8 mouse cellular contexts compared by ENCODE assay signal in the genomic region with DNA sequence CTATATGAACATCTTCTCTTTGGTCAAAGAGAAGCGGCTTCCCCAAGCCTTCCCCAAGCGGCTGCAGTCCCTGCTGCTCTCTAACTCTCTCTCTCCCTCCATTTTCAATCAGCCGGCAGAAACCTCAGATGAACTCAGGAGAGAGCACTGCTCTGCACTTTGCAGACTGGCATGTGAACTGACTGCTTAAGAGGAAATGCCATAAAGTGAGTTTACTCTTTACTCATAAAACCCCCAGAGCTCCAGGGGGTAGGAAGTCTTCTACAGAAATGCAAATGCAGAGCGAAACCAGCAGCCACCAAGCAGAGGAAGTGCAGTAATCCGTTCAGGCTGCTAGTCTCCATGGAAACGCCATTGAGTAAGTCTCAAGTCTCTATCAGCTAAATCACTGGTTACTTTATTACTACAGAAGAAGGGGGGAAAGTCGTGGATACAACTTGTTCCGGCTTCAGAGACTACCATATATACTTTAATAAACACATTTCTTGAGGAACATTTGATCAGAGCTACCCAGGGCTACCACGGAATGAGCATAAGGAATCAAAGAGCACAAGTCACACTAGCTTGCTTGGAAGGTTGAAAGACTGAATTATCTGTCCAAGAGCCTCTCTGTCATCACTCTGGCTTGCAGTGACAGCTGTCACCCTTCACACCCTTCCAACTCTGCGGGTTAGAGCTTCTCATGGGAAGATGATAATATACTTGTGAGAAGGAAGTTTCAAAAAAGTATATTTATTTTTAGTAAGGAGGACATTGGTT. TPM values are rescaled to one million over a fixed set of nuclear protein-coding genes. Genes with fewer than 3 reads are reported as not detected.
DNase-seq lines count a peak whose midpoint lies in the region; ATAC-seq and TF ChIP-seq lines count a peak whose summit lies in the region.

No protein-coding gene starts in this region.

- H3K27ac ChIP-seq in cerebellum, adult 2 months (ENCODE audit: insufficient read depth, low read length) = 0 out of 2 replicates have a peak overlapping the region, but pooled peaks have one; percentile 4
- H3K27ac ChIP-seq in heart, embryonic 10.5 days = no peak overlapping the region
- peak overlapping the region; percentile 12 for H3K27ac ChIP-seq in limb, embryonic 15.5 days
- peak overlapping the region; percentile 48; the same call in 1 of the 2 replicates for H3K27ac ChIP-seq in stomach, embryonic 15.5 days

- no peak overlapping the region for H3K4me3 ChIP-seq in cerebellum, adult 2 months (replicated peaks; ENCODE audit: insufficient read depth, low read depth, low read length)
- H3K4me3 ChIP-seq in heart, embryonic 10.5 days = peak overlapping the region; percentile 44
- H3K4me3 ChIP-seq in limb, embryonic 15.5 days = peak overlapping the region; percentile 7
- peak overlapping the region; percentile 8 for H3K4me3 ChIP-seq in stomach, embryonic 15.5 days (replicated peaks)

- ATAC-seq in limb, embryonic 15.5 days (ENCODE audit: insufficient number of reproducible peaks, low FRiP score, low TSS enrichment, low read depth) = peak; percentile 61; the same call in 1 of the 2 replicates
- ATAC-seq in monocyte, adult 5-6 weeks (replicated peaks; ENCODE audit: insufficient number of reproducible peaks, low FRiP score, low TSS enrichment, poor library complexity, severe bottlenecking) = peak; percentile 89
- peak; percentile 53; the same call in 1 of the 2 replicates for ATAC-seq in stomach, embryonic 15.5 days (ENCODE audit: insufficient read depth, low FRiP score, low read depth)

- H3K4me1 ChIP-seq in cerebellum, adult 2 months (ENCODE audit: control insufficient read depth, insufficient read depth, low read length) = no peaks in the 10 kb centered on the region
- peaks cover 11% of the 10 kb centered on the region; the same call in 1 of the 2 replicates for H3K4me1 ChIP-seq in heart, embryonic 10.5 days
- peaks cover 7% of the 10 kb centered on the region; the same call in 1 of the 2 replicates for H3K4me1 ChIP-seq in limb, embryonic 15.5 days
- no peaks in the 10 kb centered on the region for H3K4me1 ChIP-seq in stomach, embryonic 15.5 days

- peaks cover 3% of the 10 kb centered on the region; the same call in 1 of the 2 replicates for H3K36me3 ChIP-seq in heart, embryonic 10.5 days
- H3K36me3 ChIP-seq in limb, embryonic 15.5 days = no peaks in the 10 kb centered on the region
- H3K36me3 ChIP-seq in stomach, embryonic 15.5 days = no peaks in the 10 kb centered on the region

- WGBS in cerebellum, adult 2 months = 15% methylated on average over 10 of the region's 10 CpGs
- 8% methylated on average over 10 of the region's 10 CpGs for WGBS in heart, embryonic 10.5 days
- 6% methylated on average over 10 of the region's 10 CpGs for WGBS in limb, embryonic 15.5 days
- WGBS in stomach, embryonic 15.5 days = 8% methylated on average over 10 of the region's 10 CpGs

- TF ChIP-seq POLR2A in cerebellum, adult 2 months (IDR thresholded peaks at IDR 0.05; ENCODE audit: borderline replicate concordance, insufficient read depth, low read length) = no peak

- TF ChIP-seq CTCF in cerebellum, adult 2 months (IDR thresholded peaks at IDR 0.05; ENCODE audit: borderline replicate concordance, insufficient read depth, low read depth, low read length) = no peak

- DNase-seq in cerebellum, adult 2 months = peak in 1 of 2 experiments; percentile 9
- no peak for DNase-seq in cerebellum, adult 18-20 months
- peak; percentile 56 for DNase-seq in brain, embryonic 18.5 days (ENCODE audit: low read depth, low spot score)
- DNase-seq in heart, embryonic 10.5 days (ENCODE audit: low spot score) = no peak
- peak; percentile 31 to 63 for DNase-seq in kidney, adult 8-10 months

- H3K4me2 ChIP-seq in limb, embryonic 15.5 days = peak overlapping the region; percentile 23
- H3K4me2 ChIP-seq in stomach, embryonic 15.5 days = peak overlapping the region; percentile 37

- no peak overlapping the region for H3K9ac ChIP-seq in limb, embryonic 15.5 days
- H3K9ac ChIP-seq in stomach, embryonic 15.5 days = no peak overlapping the region

- H3K9me3 ChIP-seq in heart, embryonic 10.5 days = no peaks in the 10 kb centered on the region
- H3K9me3 ChIP-seq in limb, embryonic 15.5 days = no peaks in the 10 kb centered on the region
- H3K9me3 ChIP-seq in stomach, embryonic 15.5 days = no peaks in the 10 kb centered on the region

- no peaks in the 10 kb centered on the region for H3K27me3 ChIP-seq in cerebellum, adult 2 months (ENCODE audit: control insufficient read depth, insufficient read depth, low read length)
- no peaks in the 10 kb centered on the region for H3K27me3 ChIP-seq in heart, embryonic 10.5 days (ENCODE audit: insufficient read depth, poor library complexity, severe bottlenecking)
- no peaks in the 10 kb centered on the region for H3K27me3 ChIP-seq in limb, embryonic 15.5 days
- no peaks in the 10 kb centered on the region for H3K27me3 ChIP-seq in stomach, embryonic 15.5 days (replicated peaks)

RNA-seq across cellular contexts. Expression of a gene that starts 38.8 kb away (rescaled TPM):
- polyA plus RNA-seq in cerebellum, adult 2 months (2012; rRNA removed) = 25.2 and 28.1 TPM in 2 replicates
- 12.0 and 15.3 TPM in 2 replicates for polyA plus RNA-seq in heart, embryonic 10.5 days (2016; fragmentation: Nextera tagmentation; extraction: Ambion mirVana)
- polyA plus RNA-seq in limb, embryonic 15.5 days (2015; fragmentation: Nextera tagmentation; extraction: Ambion mirVana) = 17.4 and 17.9 TPM in 2 replicates
- 596 to 1,071 TPM (median 1,020 TPM) in 3 replicates for total RNA-seq in monocyte, adult 5-6 weeks (2017)
- polyA plus RNA-seq in stomach, embryonic 15.5 days (2015; fragmentation: Nextera tagmentation; extraction: Ambion mirVana) = 14.6 and 15.6 TPM in 2 replicates

Comparison
In these comparisons a context has a peak if more than half of its experiments do, and no peak if none do; other contexts are left out.
1. DNase-seq: peak in brain, embryonic 18.5 days (single experiment) and kidney, adult 8-10 months (2 of 2); none in cerebellum, adult 18-20 months (0 of 2) and heart, embryonic 10.5 days (single experiment).
2. Peak in every context shown above with its lines, with median percentiles within 50 percentile points of each other: ATAC-seq.